Comparison of ENCODE assay signal across 8 mouse cellular contexts in genomic region chr7:45538163-45539041, GRCm38 (mm10). TPM values are rescaled to one million over a fixed set of nuclear protein-coding genes. Genes with fewer than 3 reads are reported as not detected.
DNase-seq lines count a peak whose midpoint lies in the region; ATAC-seq lines count a peak whose summit lies in the region.

No protein-coding gene starts in this region.

- ATAC-seq in lung, embryonic 16.5 days (ENCODE audit: low read depth): peak; percentile 87

- H3K27me3 ChIP-seq in forebrain, embryonic 10.5 days (ENCODE audit: poor library complexity, severe bottlenecking): no peaks in the 10 kb centered on the region
- no peaks in the 10 kb centered on the region for H3K27me3 ChIP-seq in hindbrain, embryonic 10.5 days (ENCODE audit: insufficient read depth, poor library complexity, severe bottlenecking)
- H3K27me3 ChIP-seq in lung, embryonic 16.5 days (ENCODE audit: control insufficient read depth, insufficient read depth, low read depth, low read length): no peaks in the 10 kb centered on the region

- peak overlapping the region; percentile 70 for H3K4me3 ChIP-seq in forebrain, embryonic 10.5 days
- peak overlapping the region; percentile 67 for H3K4me3 ChIP-seq in hindbrain, embryonic 10.5 days
- peak overlapping the region; percentile 61 for H3K4me3 ChIP-seq in lung, embryonic 16.5 days (ENCODE audit: low read length)

- WGBS in forebrain, embryonic 10.5 days: 2% methylated on average over 29 of the region's 29 CpGs
- WGBS in hindbrain, embryonic 10.5 days: 3% methylated on average over 29 of the region's 29 CpGs
- 5% methylated on average over 29 of the region's 29 CpGs for WGBS in lung, embryonic 16.5 days

- no peaks in the 10 kb centered on the region for H3K36me3 ChIP-seq in forebrain, embryonic 10.5 days (replicated peaks)
- no peaks in the 10 kb centered on the region for H3K36me3 ChIP-seq in hindbrain, embryonic 10.5 days
- H3K36me3 ChIP-seq in lung, embryonic 16.5 days (ENCODE audit: control insufficient read depth, insufficient read depth, low read length): no peaks in the 10 kb centered on the region

- DNase-seq in urinary bladder, postnatal 14 days (ENCODE audit: low spot score): peak; percentile 49
- DNase-seq in urinary bladder, postnatal 10 days (ENCODE audit: low spot score): no peak
- DNase-seq in forebrain, embryonic 10.5 days (ENCODE audit: extremely low spot score, low spot score): peak; percentile 66
- peak; percentile 67 for DNase-seq in hindbrain, embryonic 10.5 days (ENCODE audit: low spot score)
- DNase-seq in layer of hippocampus, postnatal 25 days (ENCODE audit: extremely low spot score in 1 of 2, low spot score in 1 of 2): peak; percentile 43 to 45
- peak; percentile 81 for DNase-seq in retina, embryonic 14.5 days (ENCODE audit: low spot score)
- DNase-seq in spleen, adult 18-20 months: no peak

- peak overlapping the region; percentile 71 for H3K9ac ChIP-seq in lung, embryonic 16.5 days (ENCODE audit: low read length)

- peak overlapping the region; percentile 79 for H3K4me2 ChIP-seq in lung, embryonic 16.5 days (ENCODE audit: low read depth, low read length)

- peak overlapping the region; percentile 87 for H3K27ac ChIP-seq in forebrain, embryonic 10.5 days
- H3K27ac ChIP-seq in hindbrain, embryonic 10.5 days: peak overlapping the region; percentile 88
- H3K27ac ChIP-seq in lung, embryonic 16.5 days (ENCODE audit: low read length): no peak overlapping the region

- peaks cover 21% of the 10 kb centered on the region for H3K4me1 ChIP-seq in forebrain, embryonic 10.5 days
- peaks cover 36% of the 10 kb centered on the region for H3K4me1 ChIP-seq in hindbrain, embryonic 10.5 days (replicated peaks)
- peaks cover 3% of the 10 kb centered on the region for H3K4me1 ChIP-seq in lung, embryonic 16.5 days (replicated peaks; ENCODE audit: control insufficient read depth, insufficient read depth, low read length)

- no peaks in the 10 kb centered on the region for H3K9me3 ChIP-seq in forebrain, embryonic 10.5 days
- H3K9me3 ChIP-seq in hindbrain, embryonic 10.5 days: no peaks in the 10 kb centered on the region
- no peaks in the 10 kb centered on the region for H3K9me3 ChIP-seq in lung, embryonic 16.5 days (ENCODE audit: control insufficient read depth, low read length)

RNA-seq across cellular contexts. Expression of gene Plekha4, which starts 12.3 kb away (rescaled TPM):
- 1.1 and 1.2 TPM in 2 replicates for polyA plus RNA-seq in forebrain, embryonic 10.5 days (2016; fragmentation: Nextera tagmentation; extraction: Ambion mirVana)
- 4.1 and 4.5 TPM in 2 replicates for polyA plus RNA-seq in hindbrain, embryonic 10.5 days (2016; fragmentation: Nextera tagmentation; extraction: Ambion mirVana)
- total RNA-seq in layer of hippocampus, postnatal 25 days (2021): under 1 TPM; 0.47 TPM
- 2.3 and 3.4 TPM in 2 replicates for polyA plus RNA-seq in lung, embryonic 16.5 days (2015; fragmentation: Nextera tagmentation; extraction: Ambion mirVana)

RNA-seq across cellular contexts. Expression of gene Ppp1r15a, which starts 12.3 kb away (rescaled TPM):
- polyA plus RNA-seq in forebrain, embryonic 10.5 days (2016; fragmentation: Nextera tagmentation; extraction: Ambion mirVana): 16.4 and 17.7 TPM in 2 replicates
- polyA plus RNA-seq in hindbrain, embryonic 10.5 days (2016; fragmentation: Nextera tagmentation; extraction: Ambion mirVana): 18.6 and 20.2 TPM in 2 replicates
- total RNA-seq in layer of hippocampus, postnatal 25 days (2021): 10 to 100 TPM; 19.6 to 21.6 TPM
- polyA plus RNA-seq in lung, embryonic 16.5 days (2015; fragmentation: Nextera tagmentation; extraction: Ambion mirVana): 22.4 and 29.0 TPM in 2 replicates

RNA-seq across cellular contexts. Expression of gene Hsd17b14, which starts 16.3 kb away (rescaled TPM):
- 0.39 and 0.63 TPM in 2 replicates for polyA plus RNA-seq in forebrain, embryonic 10.5 days (2016; fragmentation: Nextera tagmentation; extraction: Ambion mirVana)
- 1.1 and 1.5 TPM in 2 replicates for polyA plus RNA-seq in hindbrain, embryonic 10.5 days (2016; fragmentation: Nextera tagmentation; extraction: Ambion mirVana)
- total RNA-seq in layer of hippocampus, postnatal 25 days (2021): under 1 TPM in 1 of 2 experiments, not detected in 1; 0.54 TPM
- polyA plus RNA-seq in lung, embryonic 16.5 days (2015; fragmentation: Nextera tagmentation; extraction: Ambion mirVana): 0.72 and 0.84 TPM in 2 replicates

RNA-seq across cellular contexts. Expression of gene Nucb1, which starts 28.2 kb away (rescaled TPM):
- polyA plus RNA-seq in forebrain, embryonic 10.5 days (2016; fragmentation: Nextera tagmentation; extraction: Ambion mirVana): 99.3 and 106 TPM in 2 replicates
- polyA plus RNA-seq in hindbrain, embryonic 10.5 days (2016; fragmentation: Nextera tagmentation; extraction: Ambion mirVana): 110 and 115 TPM in 2 replicates
- total RNA-seq in layer of hippocampus, postnatal 25 days (2021): 100 to 1,000 TPM; 102 to 105 TPM
- polyA plus RNA-seq in lung, embryonic 16.5 days (2015; fragmentation: Nextera tagmentation; extraction: Ambion mirVana): 254 and 266 TPM in 2 replicates

RNA-seq across cellular contexts. Expression of gene Bcat2, which starts 31.6 kb away (rescaled TPM):
- 38.2 and 39.1 TPM in 2 replicates for polyA plus RNA-seq in forebrain, embryonic 10.5 days (2016; fragmentation: Nextera tagmentation; extraction: Ambion mirVana)
- 37.1 and 46.2 TPM in 2 replicates for polyA plus RNA-seq in hindbrain, embryonic 10.5 days (2016; fragmentation: Nextera tagmentation; extraction: Ambion mirVana)
- total RNA-seq in layer of hippocampus, postnatal 25 days (2021): 10 to 100 TPM; 20.5 to 23.4 TPM
- polyA plus RNA-seq in lung, embryonic 16.5 days (2015; fragmentation: Nextera tagmentation; extraction: Ambion mirVana): 59.5 and 60.0 TPM in 2 replicates

Comparison
In these comparisons a context has a peak if more than half of its experiments do, and no peak if none do; other contexts are left out.
1. DNase-seq: peak in urinary bladder, postnatal 14 days (single experiment), forebrain, embryonic 10.5 days (single experiment), hindbrain, embryonic 10.5 days (single experiment), layer of hippocampus, postnatal 25 days (2 of 2) and retina, embryonic 14.5 days (single experiment); none in urinary bladder, postnatal 10 days (single experiment) and spleen, adult 18-20 months (0 of 2).
2. Peak in every context shown above with its lines, with median percentiles within 50 percentile points of each other: H3K4me3 ChIP-seq.